Mouse (Mus musculus): ENCODE measurements around the gene Saxo1. TPM values are rescaled to one million over a fixed set of nuclear protein-coding genes. Genes with fewer than 3 reads are reported as not detected.

The Saxo1 gene
- polyA plus RNA-seq, 1 experiment from 2014 or later = not detected

GRCm38 (mm10) chr4:86524483-86524882 is 33.6 kb downstream of the Saxo1 start:
- Histone ChIP-seq H3K9ac (replicated peaks) (no peak overlapping the region), H3K4me2 (no peak overlapping the region), H3K4me3 (replicated peaks) (no peak overlapping the region), H3K36me3 (no peaks in the 10 kb centered on the region), H3K27ac (replicated peaks) (no peak overlapping the region), H3K9me3 (replicated peaks) (no peaks in the 10 kb centered on the region), H3K27me3 (replicated peaks) (no peaks in the 10 kb centered on the region), H3K4me1 (no peaks in the 10 kb centered on the region)
- no peak for ATAC-seq (ENCODE audit: low FRiP score)
- 98% methylated on average over 1 of the region's 1 CpGs for WGBS

DNA sequence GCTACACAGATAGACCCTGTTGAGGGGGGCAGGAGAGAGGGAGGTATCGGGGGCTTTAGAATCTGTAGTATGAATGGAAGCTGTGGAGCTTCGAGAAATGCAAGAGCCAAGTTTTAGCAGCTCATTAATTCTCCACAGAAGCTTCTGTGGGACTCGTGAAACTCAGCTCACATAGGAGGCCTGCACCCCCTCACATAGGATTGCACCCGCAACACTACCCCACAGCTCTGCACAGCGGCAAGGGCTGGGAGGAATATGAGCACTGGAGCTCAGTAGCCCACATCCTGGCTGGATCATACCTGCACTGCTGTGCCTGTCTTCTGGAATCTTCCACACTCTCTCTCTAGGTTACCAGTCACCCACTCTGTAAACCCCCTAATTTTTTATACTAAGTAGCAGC is 34.4 kb downstream of the Saxo1 start:
- no peak overlapping the region for H3K9ac ChIP-seq (replicated peaks)
- no peaks in the 10 kb centered on the region for H3K4me1 ChIP-seq
- H3K27me3 ChIP-seq (replicated peaks) = no peaks in the 10 kb centered on the region
- H3K4me2 ChIP-seq = no peak overlapping the region
- H3K36me3 ChIP-seq = no peaks in the 10 kb centered on the region
- 80% methylated on average over 5 of the region's 5 CpGs for WGBS
- no peak overlapping the region for H3K27ac ChIP-seq (replicated peaks)
- no peaks in the 10 kb centered on the region for H3K9me3 ChIP-seq (replicated peaks)
- no peak overlapping the region for H3K4me3 ChIP-seq (replicated peaks)
- no peak for ATAC-seq (ENCODE audit: low FRiP score)

DNA sequence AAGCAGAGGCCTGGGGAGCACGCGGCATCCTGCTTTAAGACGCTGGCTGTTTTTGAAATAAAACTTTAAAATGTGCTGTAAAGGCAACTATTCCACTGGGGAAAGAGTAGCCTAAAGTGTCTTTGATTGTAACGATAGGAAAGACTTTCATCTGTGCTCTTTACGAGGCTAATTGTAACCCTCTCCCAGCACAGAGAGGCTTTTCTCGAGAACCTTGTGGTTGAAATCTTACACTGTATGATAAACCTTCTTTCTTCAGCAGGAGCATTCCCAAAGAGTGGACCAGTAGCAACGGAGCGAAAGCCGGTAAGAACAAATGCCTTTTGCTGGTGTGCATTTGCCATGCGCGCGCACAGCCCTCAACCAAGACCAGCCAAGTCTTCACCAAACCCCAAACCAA is 37.4 kb downstream of the Saxo1 start:
- no peak overlapping the region for H3K4me2 ChIP-seq
- no peaks in the 10 kb centered on the region for H3K27me3 ChIP-seq (replicated peaks)
- 77% methylated on average over 12 of the region's 12 CpGs for WGBS

GRCm38 (mm10) chr4:86519953-86520352 is 38.2 kb downstream of the Saxo1 start:
- no peaks in the 10 kb centered on the region for H3K27me3 ChIP-seq (replicated peaks)
- no peak overlapping the region for H3K4me2 ChIP-seq
- no peaks in the 10 kb centered on the region for H3K36me3 ChIP-seq
- no peak for ATAC-seq (ENCODE audit: low FRiP score)
- H3K27ac ChIP-seq (replicated peaks) = no peak overlapping the region
- H3K9me3 ChIP-seq (replicated peaks) = no peaks in the 10 kb centered on the region
- no peaks in the 10 kb centered on the region for H3K4me1 ChIP-seq
- H3K4me3 ChIP-seq (replicated peaks) = no peak overlapping the region
- H3K9ac ChIP-seq (replicated peaks) = no peak overlapping the region
- 91% methylated on average over 6 of the region's 6 CpGs for WGBS

More for the DNA sequence above, 37.4 kb downstream of the Saxo1 start:
- no peak overlapping the region for H3K9ac ChIP-seq (replicated peaks)
- H3K27ac ChIP-seq (replicated peaks) = no peak overlapping the region
- no peaks in the 10 kb centered on the region for H3K9me3 ChIP-seq (replicated peaks)
- no peaks in the 10 kb centered on the region for H3K4me1 ChIP-seq
- H3K36me3 ChIP-seq = no peaks in the 10 kb centered on the region
- no peak overlapping the region for H3K4me3 ChIP-seq (replicated peaks)
- no peak for ATAC-seq (ENCODE audit: low FRiP score)

GRCm38 (mm10) chr4:86504656-86505055 is 53.5 kb downstream of the Saxo1 start:
- no peak for ATAC-seq (ENCODE audit: low FRiP score)
- no peaks in the 10 kb centered on the region for H3K9me3 ChIP-seq (replicated peaks)
- WGBS = 86% methylated on average over 6 of the region's 6 CpGs
- H3K36me3 ChIP-seq = no peaks in the 10 kb centered on the region
- no peak overlapping the region for H3K4me2 ChIP-seq
- no peak overlapping the region for H3K4me3 ChIP-seq (replicated peaks)
- no peak overlapping the region for H3K27ac ChIP-seq (replicated peaks)
- H3K27me3 ChIP-seq (replicated peaks) = no peaks in the 10 kb centered on the region
- no peaks in the 10 kb centered on the region for H3K4me1 ChIP-seq
- no peak overlapping the region for H3K9ac ChIP-seq (replicated peaks)

DNA sequence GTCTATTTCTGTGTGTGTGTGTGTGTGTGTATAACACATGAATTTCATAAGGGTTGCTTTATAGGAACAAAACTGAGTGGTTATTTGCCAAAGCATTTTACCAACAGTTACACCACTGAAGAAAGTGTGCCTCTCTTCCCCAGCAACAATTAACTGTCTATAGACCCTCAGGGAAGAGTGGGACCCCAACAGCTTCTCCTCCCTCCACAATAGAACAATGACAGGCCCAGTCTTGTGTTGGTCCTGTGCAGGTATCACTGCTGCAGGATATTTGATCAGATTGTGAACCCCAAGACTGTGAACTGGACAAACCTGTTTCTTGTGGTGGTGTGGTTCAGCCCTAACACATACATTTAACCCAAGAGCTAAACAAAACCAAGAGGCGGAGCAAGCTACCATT is 58.6 kb downstream of the Saxo1 start:
- no peaks in the 10 kb centered on the region for H3K27me3 ChIP-seq (replicated peaks)
- no peak for ATAC-seq (ENCODE audit: low FRiP score)

GRCm38 (mm10) chr4:86498754-86499153 is 59.4 kb downstream of the Saxo1 start:
- Histone ChIP-seq H3K27me3 (replicated peaks) (no peaks in the 10 kb centered on the region), H3K4me3 (replicated peaks) (no peak overlapping the region), H3K9ac (replicated peaks) (no peak overlapping the region), H3K9me3 (replicated peaks) (no peaks in the 10 kb centered on the region), H3K4me1 (no peaks in the 10 kb centered on the region), H3K27ac (replicated peaks) (no peak overlapping the region), H3K36me3 (no peaks in the 10 kb centered on the region), H3K4me2 (no peak overlapping the region)
- WGBS = 77% methylated on average over 5 of the region's 5 CpGs
- ATAC-seq (ENCODE audit: low FRiP score) = no peak

More for the DNA sequence above, 58.6 kb downstream of the Saxo1 start:
- Histone ChIP-seq H3K9ac (replicated peaks) (no peak overlapping the region), H3K4me2 (no peak overlapping the region), H3K36me3 (no peaks in the 10 kb centered on the region), H3K4me1 (no peaks in the 10 kb centered on the region), H3K27ac (replicated peaks) (no peak overlapping the region), H3K9me3 (replicated peaks) (no peaks in the 10 kb centered on the region), H3K4me3 (replicated peaks) (no peak overlapping the region)
- 100% methylated on average over 1 of the region's 1 CpGs for WGBS

GRCm38 (mm10) chr4:86489128-86489527 is 69.0 kb downstream of the Saxo1 start:
- no peak overlapping the region for H3K4me2 ChIP-seq
- no peak overlapping the region for H3K9ac ChIP-seq (replicated peaks)
- no peaks in the 10 kb centered on the region for H3K36me3 ChIP-seq
- H3K4me3 ChIP-seq (replicated peaks) = no peak overlapping the region
- no peak for ATAC-seq (ENCODE audit: low FRiP score)
- no peak overlapping the region for H3K27ac ChIP-seq (replicated peaks)
- WGBS = 91% methylated on average over 5 of the region's 5 CpGs
- H3K27me3 ChIP-seq (replicated peaks) = no peaks in the 10 kb centered on the region
- H3K4me1 ChIP-seq = no peaks in the 10 kb centered on the region
- no peaks in the 10 kb centered on the region for H3K9me3 ChIP-seq (replicated peaks)

GRCm38 (mm10) chr4:86486901-86487300 is 71.2 kb downstream of the Saxo1 start:
- WGBS = 98% methylated on average over 2 of the region's 2 CpGs
- H3K9me3 ChIP-seq (replicated peaks) = no peaks in the 10 kb centered on the region
- no peak overlapping the region for H3K4me2 ChIP-seq
- no peaks in the 10 kb centered on the region for H3K27me3 ChIP-seq (replicated peaks)
- no peak for ATAC-seq (ENCODE audit: low FRiP score)
- no peak overlapping the region for H3K4me3 ChIP-seq (replicated peaks)
- H3K9ac ChIP-seq (replicated peaks) = no peak overlapping the region
- no peaks in the 10 kb centered on the region for H3K4me1 ChIP-seq
- H3K27ac ChIP-seq (replicated peaks) = no peak overlapping the region
- no peaks in the 10 kb centered on the region for H3K36me3 ChIP-seq

DNA sequence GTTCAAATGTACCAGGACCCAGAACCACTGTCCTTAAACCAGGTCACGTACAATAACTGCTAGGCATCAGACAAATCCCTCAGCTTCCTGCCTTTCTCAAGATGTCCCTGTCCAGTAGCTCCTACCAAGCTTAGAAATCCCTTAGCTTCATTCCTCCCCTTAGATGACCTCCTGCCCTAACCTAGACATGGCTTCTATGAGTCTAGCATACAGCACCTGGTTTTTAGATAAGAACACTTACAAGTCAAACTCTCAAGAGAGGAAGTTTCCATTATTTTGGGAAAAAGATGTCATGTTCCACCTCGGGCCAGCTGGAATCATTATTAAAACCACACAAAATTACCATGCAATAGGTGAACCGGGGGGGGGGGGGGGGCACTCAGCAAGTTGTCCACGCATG is 71.6 kb downstream of the Saxo1 start:
- WGBS = 89% methylated on average over 4 of the region's 4 CpGs
- no peaks in the 10 kb centered on the region for H3K4me1 ChIP-seq
- H3K9me3 ChIP-seq (replicated peaks) = no peaks in the 10 kb centered on the region
- H3K9ac ChIP-seq (replicated peaks) = no peak overlapping the region
- ATAC-seq (ENCODE audit: low FRiP score) = no peak
- H3K27me3 ChIP-seq (replicated peaks) = no peaks in the 10 kb centered on the region
- no peak overlapping the region for H3K4me2 ChIP-seq
- H3K27ac ChIP-seq (replicated peaks) = no peak overlapping the region
- no peak overlapping the region for H3K4me3 ChIP-seq (replicated peaks)
- no peaks in the 10 kb centered on the region for H3K36me3 ChIP-seq

- no peak for ATAC-seq (ENCODE audit: low FRiP score)
These were observed 73.1 kb downstream of the Saxo1 start for GRCm38 (mm10) chr4:86485052-86485451.

GRCm38 (mm10) chr4:86483686-86484085 is 74.4 kb downstream of the Saxo1 start:
- WGBS = 67% methylated on average over 8 of the region's 8 CpGs
- H3K9me3 ChIP-seq (replicated peaks) = no peaks in the 10 kb centered on the region
- no peak overlapping the region for H3K9ac ChIP-seq (replicated peaks)
- no peak overlapping the region for H3K4me2 ChIP-seq
- no peaks in the 10 kb centered on the region for H3K4me1 ChIP-seq
- no peak overlapping the region for H3K27ac ChIP-seq (replicated peaks)
- no peaks in the 10 kb centered on the region for H3K27me3 ChIP-seq (replicated peaks)
- no peaks in the 10 kb centered on the region for H3K36me3 ChIP-seq
- H3K4me3 ChIP-seq (replicated peaks) = no peak overlapping the region
- ATAC-seq (ENCODE audit: low FRiP score) = no peak

More at GRCm38 (mm10) chr4:86485052-86485451, 73.1 kb downstream of the Saxo1 start:
- Histone ChIP-seq H3K27ac (replicated peaks) (no peak overlapping the region), H3K27me3 (replicated peaks) (no peaks in the 10 kb centered on the region), H3K4me3 (replicated peaks) (no peak overlapping the region), H3K9me3 (replicated peaks) (no peaks in the 10 kb centered on the region), H3K9ac (replicated peaks) (no peak overlapping the region), H3K4me2 (no peak overlapping the region), H3K4me1 (no peaks in the 10 kb centered on the region), H3K36me3 (no peaks in the 10 kb centered on the region)
- WGBS = 72% methylated on average over 6 of the region's 6 CpGs
